Mouse (Mus musculus): ENCODE data around the gene Pgrmc1. TPM values are rescaled to one million over a fixed set of nuclear protein-coding genes. Genes with fewer than 3 reads are reported as not detected.

Pgrmc1 gene
- polyA plus RNA-seq, 1 experiment from 2014 or later, result 503 TPM

DNA sequence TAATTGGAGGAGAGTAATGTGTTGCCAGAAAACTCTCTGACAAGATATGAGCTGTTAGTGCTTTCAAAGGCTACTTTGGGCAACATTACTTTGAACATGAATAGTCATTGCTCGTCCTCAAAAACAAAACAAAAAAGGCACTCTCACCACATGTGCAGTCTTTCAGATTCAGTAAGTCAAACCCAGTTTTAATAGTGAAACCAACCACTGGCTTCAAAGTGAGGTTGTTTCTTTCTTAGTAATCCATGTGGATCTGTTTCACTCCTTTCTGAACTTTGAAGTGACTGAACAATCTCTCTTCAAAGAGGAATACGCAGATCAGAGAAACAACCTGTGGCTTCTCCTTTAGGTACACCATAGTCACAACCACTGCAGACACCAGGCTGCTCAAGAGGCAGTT lies 11.1 kb downstream of the Pgrmc1 start:
- Histone ChIP-seq H3K27ac (replicated peaks) (no peak overlapping the region), H3K36me3 (peaks cover 27% of the 10 kb centered on the region)

DNA sequence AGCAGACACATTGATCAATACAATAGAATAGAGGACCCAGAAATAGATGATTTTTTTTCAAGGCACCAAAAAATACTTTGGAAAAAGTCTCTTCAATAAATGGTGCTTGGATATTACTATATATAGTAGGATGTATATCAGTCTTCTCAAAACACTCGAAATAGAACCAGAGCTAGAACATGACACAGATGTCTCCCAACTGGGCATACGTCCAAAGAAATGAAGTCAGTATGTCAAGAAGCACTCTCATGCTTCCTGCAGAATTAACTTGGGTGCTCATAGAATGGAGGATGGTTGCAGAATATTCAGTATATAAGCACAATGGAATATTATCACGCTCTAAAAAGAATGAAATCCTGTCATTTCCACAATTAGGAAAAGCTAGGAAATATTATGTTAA lies 30.1 kb downstream of the Pgrmc1 start:
- Histone ChIP-seq H3K27me3 (no peaks in the 10 kb centered on the region), H3K4me2 (no peak overlapping the region), H3K36me3 (no peaks in the 10 kb centered on the region), H3K9me3 (no peaks in the 10 kb centered on the region), H3K4me3 (no peak overlapping the region), H3K9ac (no peak overlapping the region), H3K27ac (replicated peaks) (no peak overlapping the region), H3K4me1 (replicated peaks) (no peaks in the 10 kb centered on the region)
- WGBS, result 79% methylated on average over 3 of the region's 3 CpGs
- no peak for ATAC-seq (ENCODE audit: low read depth)

More for the DNA sequence above, 11.1 kb downstream of the Pgrmc1 start:
- WGBS, result 86% methylated on average over 2 of the region's 2 CpGs
- H3K4me1 ChIP-seq (replicated peaks), result no peaks in the 10 kb centered on the region
- no peak for ATAC-seq (ENCODE audit: low read depth)
- no peaks in the 10 kb centered on the region for H3K27me3 ChIP-seq
- H3K4me3 ChIP-seq, result no peak overlapping the region
- H3K4me2 ChIP-seq, result no peak overlapping the region
- H3K9ac ChIP-seq, result no peak overlapping the region
- no peaks in the 10 kb centered on the region for H3K9me3 ChIP-seq

DNA sequence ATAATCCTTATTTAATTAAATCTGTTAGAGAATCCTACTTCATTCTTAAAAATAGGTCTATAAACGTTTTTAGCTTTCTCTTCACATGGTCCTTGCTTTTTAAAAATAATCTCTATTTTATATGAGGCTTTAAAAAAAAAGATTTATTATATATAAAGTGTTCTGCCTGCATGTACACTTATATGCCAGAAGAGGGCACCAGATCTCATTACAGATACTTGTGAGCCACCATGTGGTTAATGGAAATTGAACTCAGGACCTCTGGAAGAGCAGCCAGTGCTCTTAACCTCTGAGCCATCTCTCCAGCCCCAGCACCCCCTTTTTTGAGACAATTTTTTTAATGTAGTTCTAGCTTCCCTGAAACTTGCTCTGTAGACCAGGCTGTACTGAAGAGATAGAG lies 32.8 kb downstream of the Pgrmc1 start:
- 8% methylated on average over 1 of the region's 1 CpGs for WGBS
- Histone ChIP-seq H3K27me3 (no peaks in the 10 kb centered on the region), H3K9ac (no peak overlapping the region), H3K27ac (replicated peaks) (no peak overlapping the region), H3K9me3 (no peaks in the 10 kb centered on the region), H3K4me2 (no peak overlapping the region), H3K36me3 (no peaks in the 10 kb centered on the region), H3K4me1 (replicated peaks) (no peaks in the 10 kb centered on the region), H3K4me3 (no peak overlapping the region)
- no peak for ATAC-seq (ENCODE audit: low read depth)

DNA sequence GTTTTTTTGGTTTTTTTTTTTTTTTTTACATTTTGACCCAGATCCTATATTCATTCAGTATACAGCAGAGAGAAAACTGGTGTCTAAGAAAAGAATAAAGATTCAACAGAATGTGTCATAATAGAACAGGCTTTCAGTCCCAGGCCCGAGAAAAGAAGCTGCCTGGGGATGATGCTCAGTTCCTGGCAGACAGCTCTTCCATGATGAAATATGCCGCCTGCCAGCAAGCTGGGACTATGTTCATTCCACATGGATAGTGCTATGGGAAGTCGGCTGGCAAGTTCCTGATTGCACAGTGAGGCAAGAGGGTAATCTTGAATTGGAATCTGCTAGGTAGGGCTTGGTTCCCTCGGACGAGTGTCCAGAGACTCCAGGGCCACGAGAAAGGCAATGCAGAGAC lies 42.0 kb downstream of the Pgrmc1 start:
- Histone ChIP-seq H3K36me3 (0 out of 2 replicates have a peak, but pooled peaks cover 4% of the 10 kb centered on the region), H3K27ac (replicated peaks) (no peak overlapping the region), H3K4me1 (replicated peaks) (no peaks in the 10 kb centered on the region; the same call in 1 of the 2 replicates), H3K4me2 (no peak overlapping the region), H3K9me3 (no peaks in the 10 kb centered on the region), H3K4me3 (no peak overlapping the region), H3K9ac (no peak overlapping the region), H3K27me3 (no peaks in the 10 kb centered on the region)
- WGBS, result 79% methylated on average over 6 of the region's 6 CpGs
- no peak for ATAC-seq (ENCODE audit: low read depth)

DNA sequence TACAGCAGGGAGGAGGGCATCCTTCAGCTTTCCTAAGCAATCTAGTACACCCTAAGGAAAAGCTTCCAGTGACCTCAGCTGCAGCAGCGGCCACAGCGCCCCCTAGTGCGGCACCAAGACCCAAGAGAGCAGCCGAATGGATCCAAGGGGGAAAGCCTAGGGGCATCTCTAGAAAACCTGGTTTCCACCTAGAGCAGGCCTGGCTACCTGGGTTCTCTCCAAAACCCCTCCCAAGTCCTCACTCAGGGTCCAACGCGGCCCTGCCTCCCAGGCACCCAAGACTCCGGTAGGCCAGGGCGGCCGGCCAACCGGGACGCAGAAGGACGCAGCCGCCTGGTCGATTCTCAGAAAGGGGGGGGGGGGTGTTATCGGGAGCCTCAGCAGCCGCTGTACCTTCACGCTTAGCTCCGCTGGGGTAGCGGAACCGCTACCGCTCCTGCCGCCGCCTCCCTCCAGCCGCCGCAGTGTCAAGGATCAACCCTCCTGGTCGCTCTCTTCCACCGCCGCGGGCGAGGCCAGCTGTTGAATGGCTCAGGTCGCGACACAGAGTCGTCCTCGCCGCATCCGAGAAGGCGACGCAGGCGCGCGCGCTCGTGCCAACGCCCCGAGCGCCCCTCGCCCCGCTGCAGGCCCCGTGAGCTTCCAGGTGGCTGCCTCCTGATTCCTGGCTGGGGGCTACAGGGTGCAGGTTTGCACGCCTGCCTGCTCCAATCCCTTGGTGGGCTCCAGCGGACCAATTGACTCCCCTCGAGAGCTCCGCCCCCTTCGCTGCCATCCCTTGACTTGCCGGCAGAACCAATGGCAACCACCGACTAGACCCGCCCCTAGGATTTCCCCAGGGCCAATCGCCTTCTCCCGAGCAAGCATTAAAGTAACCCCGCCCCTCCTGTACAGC lies 46.9 kb downstream of the Pgrmc1 start, which contains the start of gene Akap17b:
Gene Akap17b, minus strand, starts transcription at position 739 of the 895 bp plus-strand sequence.
- WGBS, result 18% methylated on average over 58 of the region's 60 CpGs
- peak within 1 kb of the TSS; percentile 49 for H3K4me3 ChIP-seq
- H3K36me3 ChIP-seq, result no peaks in the 10 kb centered on the region
- H3K9me3 ChIP-seq, result no peaks in the 10 kb centered on the region
- H3K4me1 ChIP-seq (replicated peaks), result no peaks in the 10 kb centered on the region; the same call in 1 of the 2 replicates
- peak within 1 kb of the TSS; percentile 76 for H3K27ac ChIP-seq (replicated peaks)
- H3K4me2 ChIP-seq, result peak within 1 kb of the TSS; percentile 54
- H3K9ac ChIP-seq, result peak within 1 kb of the TSS; percentile 69
- peak; percentile 98 for ATAC-seq (ENCODE audit: low read depth)
- H3K27me3 ChIP-seq, result no peaks in the 10 kb centered on the region

Other genes with a start within 250 kb of the Pgrmc1 start
- gene Gm6268, start 196.9 kb upstream of the Pgrmc1 start, polyA plus RNA-seq (2015; fragmentation: Nextera tagmentation; extraction: Ambion mirVana), result not detected in 2 replicates
- gene Gm14569, start 106.4 kb upstream of the Pgrmc1 start, polyA plus RNA-seq (2015; fragmentation: Nextera tagmentation; extraction: Ambion mirVana), result not detected in 2 replicates
- gene Akap17b, start 47.2 kb downstream of the Pgrmc1 start, polyA plus RNA-seq (2015; fragmentation: Nextera tagmentation; extraction: Ambion mirVana), result 4.7 and 5.2 TPM in 2 replicates
- gene Slc25a43, start 145.5 kb downstream of the Pgrmc1 start, polyA plus RNA-seq (2015; fragmentation: Nextera tagmentation; extraction: Ambion mirVana), result 0.70 and 0.85 TPM in 2 replicates
- gene Slc25a5, start 197.4 kb downstream of the Pgrmc1 start, polyA plus RNA-seq (2015; fragmentation: Nextera tagmentation; extraction: Ambion mirVana), result 565 and 581 TPM in 2 replicates